Mouse (Mus musculus) heart, adult 18-20 months (tissue): ENCODE results near the gene Aph1a. TPM values are rescaled to one million over a fixed set of nuclear protein-coding genes. Genes with fewer than 3 reads are reported as not detected.
"Not testable (repeated sequence)": the region's sequence is repeated elsewhere in the genome, so short reads cannot be mapped to it uniquely, and the experiment has no call there.

Experiments
- DNase-seq, 2 experiments: peaks; one replicate each; pipeline ENCODE4 v3.0.0; 2021 to 2022; ENCODE audit warnings: mixed read lengths in 1 of 2
- long read RNA-seq, 2 experiments: library from polyadenylated mRNA; stranded (forward); transcript quantifications; one replicate each; pipeline ENCODE4 v2.0.0; 2021
- total RNA-seq, 2 experiments: library from RNA; stranded (reverse); gene quantifications; 2 replicates each; pipeline ENCODE4 v1.2.3; 2021

Aph1a gene
- total RNA-seq, result 100 to 1,000 TPM; 109 to 125 TPM
- long read RNA-seq, experiment 1, transcript Aph1a-202 (7 exons, 1,601 nt), result major isoform, 19 of 31 reads
- long read RNA-seq, experiment 1, partial matches to known transcripts, result 10 of 31 reads
- long read RNA-seq, experiment 1, other reads (novel, unspliced or antisense), result 0 of 31 reads
- long read RNA-seq, experiment 2, transcript Aph1a-202 (7 exons, 1,601 nt), result major isoform, 15 of 30 reads
- long read RNA-seq, experiment 2, partial matches to known transcripts, result 1 of 30 reads
- long read RNA-seq, experiment 2, other reads (novel, unspliced or antisense), result 11 of 30 reads

- peak; percentile 97 to 99 for DNase-seq
These were observed at the start of gene Aph1a for GRCm38 (mm10) chr3:95893606-95894316. TSS of gene Aph1a (plus strand) at chr3:95893969.

- peak in 1 of 2 experiments; percentile 28 for DNase-seq
These were observed 43.2 kb upstream of the Aph1a start for GRCm38 (mm10) chr3:95850611-95851010.

GRCm38 (mm10) chr3:95851317-95851716, 42.5 kb upstream of the Aph1a start:
- no peak for DNase-seq

- peak; percentile 97 for DNase-seq
These were observed 38.2 kb upstream of the Aph1a start, which contains the start of gene Prpf3 for GRCm38 (mm10) chr3:95855502-95856089. TSS of gene Prpf3 (minus strand) at chr3:95855885.

GRCm38 (mm10) chr3:95856115-95856514, 37.7 kb upstream of the Aph1a start:
- no peak for DNase-seq

- not testable (repeated sequence) for DNase-seq
These were observed 36.7 kb upstream of the Aph1a start for GRCm38 (mm10) chr3:95857050-95857449.

- not testable (repeated sequence) for DNase-seq
These were observed 35.5 kb upstream of the Aph1a start for GRCm38 (mm10) chr3:95858278-95858677.

GRCm38 (mm10) chr3:95860323-95860722, 33.4 kb upstream of the Aph1a start:
- DNase-seq, result no peak

- DNase-seq, result no peak
These were observed 32.6 kb upstream of the Aph1a start for GRCm38 (mm10) chr3:95861216-95861615.

- DNase-seq, result peak; percentile 84 to 88
These were observed 32.0 kb upstream of the Aph1a start for GRCm38 (mm10) chr3:95861796-95862195.

- DNase-seq, result no peak
These were observed 30.2 kb upstream of the Aph1a start for GRCm38 (mm10) chr3:95863578-95863977.

GRCm38 (mm10) chr3:95865050-95865449, 28.7 kb upstream of the Aph1a start:
- DNase-seq, result peak; percentile 41 to 64

GRCm38 (mm10) chr3:95865571-95865970, 28.2 kb upstream of the Aph1a start:
- DNase-seq, result no peak

- DNase-seq, result no peak
These were observed 27.7 kb upstream of the Aph1a start for GRCm38 (mm10) chr3:95866071-95866470.

- DNase-seq, result no peak
These were observed 26.4 kb upstream of the Aph1a start for GRCm38 (mm10) chr3:95867408-95867807.

GRCm38 (mm10) chr3:95870976-95871375, 22.8 kb upstream of the Aph1a start:
- peak in 1 of 2 experiments; percentile 12 for DNase-seq

GRCm38 (mm10) chr3:95871392-95871867, 22.3 kb upstream of the Aph1a start, which contains the start of gene Mrps21:
TSS of gene Mrps21 (minus strand) at chr3:95871519.
- peak; percentile 89 to 93 for DNase-seq

- no peak for DNase-seq
These were observed 21.7 kb upstream of the Aph1a start for GRCm38 (mm10) chr3:95872048-95872447.

GRCm38 (mm10) chr3:95879063-95879462, 14.7 kb upstream of the Aph1a start:
- DNase-seq, result no peak

- peak; percentile 94 to 98 for DNase-seq
These were observed 11.6 kb upstream of the Aph1a start, which contains the start of gene Ciart for GRCm38 (mm10) chr3:95881979-95882815. TSS of gene Ciart (minus strand) at chr3:95882251.

- DNase-seq, result peak; percentile 82 to 89
These were observed 10.8 kb upstream of the Aph1a start for GRCm38 (mm10) chr3:95882816-95883425.
